Mouse (Mus musculus): ENCODE data around the gene Sema4d.

Gene Sema4d

GRCm38 (mm10) chr13:51748009-51748552, 45.5 kb downstream of the Sema4d start:
- Histone ChIP-seq H3K4me1 (replicated peaks; ENCODE audit: low read depth, low read length) (peaks cover 96% of the 10 kb centered on the region), H3K4me3 (replicated peaks; ENCODE audit: low read length) (no peak overlapping the region), H3K9me3 (ENCODE audit: low read length) (no peaks in the 10 kb centered on the region), H3K36me3 (ENCODE audit: insufficient read depth, low read length) (no peaks in the 10 kb centered on the region), H3K27me3 (ENCODE audit: insufficient read depth, low read length) (no peaks in the 10 kb centered on the region)
- no peak for TF ChIP-seq POU5F1 (IDR thresholded peaks at IDR 0.05; ENCODE audit: borderline replicate concordance, low read length)
- TF ChIP-seq NANOG (IDR thresholded peaks at IDR 0.05; ENCODE audit: borderline replicate concordance, low read length), result no peak
- no peak for TF ChIP-seq CTCF (conservative IDR thresholded peaks at IDR 0.05; ENCODE audit: low read length)

- H3K4me3 ChIP-seq (replicated peaks; ENCODE audit: low read length), result no peak overlapping the region
- H3K27me3 ChIP-seq (ENCODE audit: insufficient read depth, low read length), result no peaks in the 10 kb centered on the region
- H3K4me1 ChIP-seq (replicated peaks; ENCODE audit: low read depth, low read length), result peaks cover 97% of the 10 kb centered on the region
- H3K36me3 ChIP-seq (ENCODE audit: insufficient read depth, low read length), result no peaks in the 10 kb centered on the region
- no peaks in the 10 kb centered on the region for H3K9me3 ChIP-seq (ENCODE audit: low read length)
- TF ChIP-seq NANOG (IDR thresholded peaks at IDR 0.05; ENCODE audit: borderline replicate concordance, low read length) (no peak), CTCF (conservative IDR thresholded peaks at IDR 0.05; ENCODE audit: low read length) (no peak), POU5F1 (IDR thresholded peaks at IDR 0.05; ENCODE audit: borderline replicate concordance, low read length) (no peak)
Measured at GRCm38 (mm10) chr13:51747069-51747468, 46.5 kb downstream of the Sema4d start.

GRCm38 (mm10) chr13:51745862-51746261, 47.7 kb downstream of the Sema4d start:
- no peaks in the 10 kb centered on the region for H3K9me3 ChIP-seq (ENCODE audit: low read length)
- H3K4me1 ChIP-seq (replicated peaks; ENCODE audit: low read depth, low read length), result peaks cover 97% of the 10 kb centered on the region
- TF ChIP-seq CTCF (conservative IDR thresholded peaks at IDR 0.05; ENCODE audit: low read length), result no peak
- TF ChIP-seq POU5F1 (IDR thresholded peaks at IDR 0.05; ENCODE audit: borderline replicate concordance, low read length), result no peak
- TF ChIP-seq NANOG (IDR thresholded peaks at IDR 0.05; ENCODE audit: borderline replicate concordance, low read length), result no peak
- H3K4me3 ChIP-seq (replicated peaks; ENCODE audit: low read length), result no peak overlapping the region
- H3K36me3 ChIP-seq (ENCODE audit: insufficient read depth, low read length), result no peaks in the 10 kb centered on the region
- H3K27me3 ChIP-seq (ENCODE audit: insufficient read depth, low read length), result no peaks in the 10 kb centered on the region

DNA sequence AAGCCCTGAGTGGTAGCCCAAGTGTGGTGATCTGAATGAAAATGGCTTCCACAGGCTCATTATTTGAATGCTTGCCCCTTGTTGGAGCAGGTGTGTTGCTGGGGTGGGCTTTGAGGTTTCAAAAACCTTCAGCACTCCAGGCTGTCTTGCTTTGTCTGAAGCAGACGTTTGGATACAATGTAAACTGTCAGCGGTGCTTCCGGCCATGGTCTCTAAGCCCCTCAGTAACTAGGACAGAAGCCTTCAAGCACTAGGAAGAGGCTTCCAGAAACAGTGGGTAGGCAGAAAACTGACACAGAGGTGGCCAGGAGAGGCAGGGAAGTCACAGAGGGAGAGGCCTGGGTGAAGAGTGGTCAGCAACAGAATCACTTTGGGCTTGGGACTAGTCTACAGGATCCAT, 49.7 kb downstream of the Sema4d start:
- Histone ChIP-seq H3K36me3 (ENCODE audit: insufficient read depth, low read length) (no peaks in the 10 kb centered on the region), H3K4me1 (replicated peaks; ENCODE audit: low read depth, low read length) (peaks cover 97% of the 10 kb centered on the region), H3K4me3 (replicated peaks; ENCODE audit: low read length) (no peak overlapping the region), H3K9me3 (ENCODE audit: low read length) (no peaks in the 10 kb centered on the region), H3K27me3 (ENCODE audit: insufficient read depth, low read length) (no peaks in the 10 kb centered on the region)
- TF ChIP-seq POU5F1 (IDR thresholded peaks at IDR 0.05; ENCODE audit: borderline replicate concordance, low read length) (no peak), NANOG (IDR thresholded peaks at IDR 0.05; ENCODE audit: borderline replicate concordance, low read length) (no peak), CTCF (conservative IDR thresholded peaks at IDR 0.05; ENCODE audit: low read length) (no peak)

DNA sequence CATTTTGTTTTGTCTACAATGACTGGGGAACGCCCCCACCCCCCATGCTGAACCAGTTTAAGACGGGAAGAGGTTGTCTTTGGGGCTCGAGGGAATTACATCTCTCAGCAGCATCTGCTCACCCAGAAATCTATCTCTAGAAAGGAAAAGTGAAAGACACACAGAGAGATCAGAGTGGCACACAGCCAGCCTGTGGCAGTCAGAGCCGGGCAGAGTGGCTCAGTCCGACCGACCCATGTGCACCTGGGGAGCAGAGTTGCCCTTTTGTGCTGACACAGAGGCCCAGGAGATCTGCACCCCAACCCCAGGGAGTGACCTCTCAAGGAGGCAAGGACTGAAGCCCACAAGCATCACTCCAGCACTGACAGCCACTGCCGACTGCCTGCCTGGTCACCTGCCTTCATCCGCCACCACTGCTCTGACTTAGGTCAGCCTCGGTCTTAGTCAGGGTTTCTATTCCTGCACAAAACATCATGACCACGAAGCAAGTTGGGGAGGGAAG, 50.9 kb downstream of the Sema4d start:
- Histone ChIP-seq H3K27me3 (ENCODE audit: insufficient read depth, low read length) (no peaks in the 10 kb centered on the region), H3K4me1 (replicated peaks; ENCODE audit: low read depth, low read length) (peaks cover 97% of the 10 kb centered on the region), H3K4me3 (replicated peaks; ENCODE audit: low read length) (no peak overlapping the region), H3K36me3 (ENCODE audit: insufficient read depth, low read length) (no peaks in the 10 kb centered on the region), H3K9me3 (ENCODE audit: low read length) (no peaks in the 10 kb centered on the region)
- TF ChIP-seq NANOG (IDR thresholded peaks at IDR 0.05; ENCODE audit: borderline replicate concordance, low read length), result no peak

DNA sequence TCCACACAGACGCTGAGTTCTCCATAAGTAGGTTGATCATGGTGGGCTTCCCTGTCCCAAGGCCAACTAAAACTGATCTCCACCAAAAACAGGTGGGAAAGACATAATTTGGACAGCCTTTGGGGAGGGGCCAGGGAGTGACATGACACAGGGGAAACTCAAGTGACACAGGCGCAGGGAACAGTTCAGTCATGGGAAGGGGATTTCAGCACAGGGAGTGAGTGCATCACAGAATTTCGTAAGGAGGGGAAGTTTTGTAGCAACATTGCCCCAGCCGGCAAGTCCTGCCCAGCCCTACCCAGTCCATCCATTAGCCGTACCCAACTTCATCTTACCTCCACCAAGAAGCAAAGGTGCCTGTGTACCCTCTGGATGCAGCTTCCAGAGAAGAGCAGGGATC, 52.8 kb downstream of the Sema4d start:
- TF ChIP-seq NANOG (IDR thresholded peaks at IDR 0.05; ENCODE audit: borderline replicate concordance, low read length), result no peak
- Histone ChIP-seq H3K9me3 (ENCODE audit: low read length) (no peaks in the 10 kb centered on the region), H3K27me3 (ENCODE audit: insufficient read depth, low read length) (no peaks in the 10 kb centered on the region), H3K4me1 (replicated peaks; ENCODE audit: low read depth, low read length) (peaks cover 99% of the 10 kb centered on the region), H3K36me3 (ENCODE audit: insufficient read depth, low read length) (no peaks in the 10 kb centered on the region), H3K4me3 (replicated peaks; ENCODE audit: low read length) (no peak overlapping the region)

GRCm38 (mm10) chr13:51739713-51740112, 53.8 kb downstream of the Sema4d start:
- Histone ChIP-seq H3K9me3 (ENCODE audit: low read length) (no peaks in the 10 kb centered on the region), H3K4me3 (replicated peaks; ENCODE audit: low read length) (no peak overlapping the region), H3K27me3 (ENCODE audit: insufficient read depth, low read length) (no peaks in the 10 kb centered on the region), H3K36me3 (ENCODE audit: insufficient read depth, low read length) (no peaks in the 10 kb centered on the region), H3K4me1 (replicated peaks; ENCODE audit: low read depth, low read length) (peaks cover 91% of the 10 kb centered on the region)
- no peak for TF ChIP-seq NANOG (IDR thresholded peaks at IDR 0.05; ENCODE audit: borderline replicate concordance, low read length)
- TF ChIP-seq CTCF (conservative IDR thresholded peaks at IDR 0.05; ENCODE audit: low read length), result no peak
- TF ChIP-seq POU5F1 (IDR thresholded peaks at IDR 0.05; ENCODE audit: borderline replicate concordance, low read length), result no peak

DNA sequence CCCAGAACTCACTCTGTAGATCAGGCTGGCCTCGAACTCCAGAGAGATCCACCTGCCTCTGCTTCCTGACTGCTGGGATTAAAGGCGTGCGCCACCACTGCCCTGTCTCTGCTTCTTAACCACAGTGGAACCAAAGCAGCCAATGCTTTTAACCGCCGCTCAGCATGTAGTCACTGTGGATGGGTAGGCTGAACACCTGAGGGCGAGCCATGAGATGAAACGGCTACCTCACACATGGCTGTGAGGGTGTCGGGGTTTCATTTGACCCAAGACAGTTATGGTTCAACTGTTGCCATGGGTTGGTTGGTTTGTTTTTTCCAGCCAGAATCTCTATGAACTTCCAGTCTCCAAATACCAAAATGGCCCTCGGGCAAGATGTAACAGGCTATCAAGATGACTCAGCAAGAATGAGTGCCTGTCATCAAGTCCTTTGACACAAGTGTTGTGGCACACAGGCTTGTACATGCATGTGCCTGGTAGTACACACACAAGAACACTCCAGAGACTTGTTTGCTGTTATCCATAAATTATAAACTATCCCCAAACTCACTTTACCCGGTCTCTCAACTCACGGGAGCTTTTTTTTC, 54.9 kb downstream of the Sema4d start:
- no peaks in the 10 kb centered on the region for H3K27me3 ChIP-seq (ENCODE audit: insufficient read depth, low read length)
- H3K9me3 ChIP-seq (ENCODE audit: low read length), result no peaks in the 10 kb centered on the region
- H3K4me3 ChIP-seq (replicated peaks; ENCODE audit: low read length), result no peak overlapping the region
- H3K36me3 ChIP-seq (ENCODE audit: insufficient read depth, low read length), result no peaks in the 10 kb centered on the region
- no peak for TF ChIP-seq NANOG (IDR thresholded peaks at IDR 0.05; ENCODE audit: borderline replicate concordance, low read length)
- peaks cover 80% of the 10 kb centered on the region for H3K4me1 ChIP-seq (replicated peaks; ENCODE audit: low read depth, low read length)

DNA sequence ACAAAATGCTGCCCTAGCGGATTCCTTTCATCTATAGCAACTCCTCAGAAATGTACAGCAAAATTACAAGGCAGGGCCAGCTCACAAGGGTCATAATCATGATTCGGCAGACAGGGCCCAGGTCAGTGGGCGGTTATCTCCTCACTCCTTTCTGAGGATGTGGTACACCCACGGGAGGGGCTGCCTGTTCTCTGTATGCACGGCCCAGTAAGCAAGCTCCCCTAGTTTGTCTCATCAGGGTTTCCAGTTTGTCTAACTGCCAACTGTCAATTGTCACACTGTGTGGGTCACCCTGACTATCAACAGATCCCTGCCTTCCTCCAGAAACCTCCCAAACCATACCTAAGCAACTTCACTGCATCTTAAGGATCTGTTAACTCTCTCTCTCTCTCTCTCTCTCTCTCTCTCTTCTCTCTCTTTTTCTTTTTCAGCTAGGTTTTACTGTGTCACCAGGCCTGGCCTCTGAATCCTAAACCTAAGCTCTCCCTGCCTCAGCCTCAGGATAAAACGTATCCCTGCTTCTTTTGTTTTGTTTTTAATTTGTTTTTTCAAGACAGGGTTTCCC, 55.5 kb downstream of the Sema4d start:
- no peak for TF ChIP-seq NANOG (IDR thresholded peaks at IDR 0.05; ENCODE audit: borderline replicate concordance, low read length)
- no peak for TF ChIP-seq POU5F1 (IDR thresholded peaks at IDR 0.05; ENCODE audit: borderline replicate concordance, low read length)
- TF ChIP-seq CTCF (conservative IDR thresholded peaks at IDR 0.05; ENCODE audit: low read length), result no peak
- H3K27me3 ChIP-seq (ENCODE audit: insufficient read depth, low read length), result no peaks in the 10 kb centered on the region
- peak overlapping the region; percentile 29; the same call in 1 of the 2 replicates for H3K4me3 ChIP-seq (replicated peaks; ENCODE audit: low read length)
- H3K4me1 ChIP-seq (replicated peaks; ENCODE audit: low read depth, low read length), result peaks cover 75% of the 10 kb centered on the region
- H3K36me3 ChIP-seq (ENCODE audit: insufficient read depth, low read length), result no peaks in the 10 kb centered on the region
- H3K9me3 ChIP-seq (ENCODE audit: low read length), result no peaks in the 10 kb centered on the region

All from E14TG2a.4 (cell line).